Mouse (Mus musculus) ES-E14 (cell line): ENCODE results near the gene 4930402H24Rik. TPM values are rescaled to one million over a fixed set of nuclear protein-coding genes. Genes with fewer than 3 reads are reported as not detected.
A peak's percentile ranks its signal among the peaks of the same experiment; 100 is the strongest.

Source experiments
- DNase-seq: peaks from one replicate; pipeline ENCODE4 v3.0.0-alpha.2; 2013; ENCODE audit warnings: low read depth, low spot score
- H3K27ac ChIP-seq: 2 replicates; pipeline ENCODE4 v1.5.1; 2012; ENCODE audit warnings: low read depth, mild to moderate bottlenecking, low read length, moderate library complexity, mixed read lengths; ENCODE audit not compliant: poor library complexity, insufficient read depth, severe bottlenecking
- H3K36me3 ChIP-seq: 2 replicates; pipeline ENCODE4 v1.6.1; 2012; ENCODE audit warnings: mild to moderate bottlenecking, low read length, moderate library complexity, mixed read lengths; ENCODE audit not compliant: control insufficient read depth, poor library complexity, insufficient read depth, severe bottlenecking
- H3K4me1 ChIP-seq, 2 experiments: fragments of 150-350 bp in 1 of 2; sonication (generic) in 1 of 2; 2 replicates each; pipeline ENCODE4 v1.6.1; 2012; ENCODE audit warnings: low read length in 2 of 2, mild to moderate bottlenecking in 1 of 2, mixed read lengths in 1 of 2; ENCODE audit not compliant: control insufficient read depth in 2 of 2, insufficient read depth in 2 of 2, poor library complexity in 1 of 2
- H3K4me3 ChIP-seq, 2 experiments: fragments of 150-350 bp in 1 of 2; sonication (generic) in 1 of 2; 2 replicates each; pipeline ENCODE4 v1.5.1; 2012; ENCODE audit warnings: low read length in 2 of 2, low read depth in 1 of 2, mild to moderate bottlenecking in 1 of 2, mixed read lengths in 1 of 2; ENCODE audit not compliant: insufficient read depth in 1 of 2, poor library complexity in 1 of 2, severe bottlenecking in 1 of 2
- H3K9ac ChIP-seq: 2 replicates; pipeline ENCODE4 v1.6.1; 2012; ENCODE audit warnings: low read depth, mild to moderate bottlenecking, low read length, mixed read lengths; ENCODE audit not compliant: poor library complexity, insufficient read depth, severe bottlenecking
- H3K9me3 ChIP-seq: fragments of 150-350 bp; sonication (generic); 2 replicates; pipeline ENCODE4 v1.6.1; 2012; ENCODE audit warnings: low read depth, mild to moderate bottlenecking, low read length; ENCODE audit not compliant: control insufficient read depth, insufficient read depth
- CHD2 ChIP-seq: IDR thresholded peaks from 2 replicates; pipeline ENCODE4 v1.6.1; 2014; ENCODE audit warnings: mild to moderate bottlenecking, low read depth, low read length, inconsistent platforms
- HCFC1 ChIP-seq: IDR thresholded peaks from 2 replicates; pipeline ENCODE4 v1.6.1; 2012; ENCODE audit warnings: low read length, inconsistent platforms, borderline replicate concordance; ENCODE audit not compliant: insufficient read depth
- MAFK ChIP-seq: IDR thresholded peaks from 2 replicates; pipeline ENCODE4 v1.6.1; 2014; ENCODE audit warnings: mild to moderate bottlenecking, low read depth, low read length, inconsistent platforms; ENCODE audit not compliant: insufficient read depth
- ZC3H11A ChIP-seq: IDR thresholded peaks from 2 replicates; pipeline ENCODE4 v1.6.1; 2012; ENCODE audit warnings: low read depth, mild to moderate bottlenecking, inconsistent platforms, low read length, borderline replicate concordance
- ZNF384 ChIP-seq: IDR thresholded peaks from 2 replicates; pipeline ENCODE4 v1.6.1; 2012; ENCODE audit warnings: low read depth, low read length, inconsistent platforms
- in situ Hi-C, 2 experiments: fragments of 600-800 bp; cut with MboI; formaldehyde crosslinking; loops; one replicate each; pipeline ENCODE4 v1.15.1; 2025; ENCODE audit warnings: low sequenced_read_pairs in 2 of 2, inconsistent platforms in 1 of 2; ENCODE audit not compliant: unreplicated experiment in 2 of 2
- total RNA-seq: library from RNA; depleted of rRNA; stranded (reverse); fragments of 300-350 nt; gene quantifications from 2 replicates; pipeline ENCODE4 v1.2.3, GENCODE M21; 2012

4930402H24Rik gene
- total RNA-seq, 1 experiment = 11.9 TPM

DNA sequence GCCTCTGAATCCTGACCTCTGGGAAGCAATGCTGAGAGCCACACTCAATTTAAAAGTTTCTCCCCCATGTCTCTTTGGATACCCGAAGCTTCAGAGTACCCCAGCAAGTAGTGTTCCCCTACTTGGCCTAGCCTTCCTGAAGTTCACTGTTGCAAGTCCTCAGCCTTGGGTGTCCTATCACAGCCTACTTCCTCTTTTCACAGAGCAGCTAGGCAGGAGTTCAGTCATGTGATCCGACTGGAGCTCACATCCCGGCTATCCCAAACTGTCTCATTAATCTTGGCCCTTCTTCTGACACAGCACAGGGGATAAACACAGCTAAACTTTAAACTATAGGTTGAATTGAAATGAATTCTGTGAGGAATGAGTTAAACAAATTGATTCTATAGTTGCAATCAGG lies 121.3 kb downstream of the 4930402H24Rik start:
- Histone ChIP-seq H3K4me1 (no peaks in the 10 kb centered on the region), H3K27ac (no peak overlapping the region), H3K9ac (no peak overlapping the region), H3K4me3 (no peak overlapping the region), H3K36me3 (no peaks in the 10 kb centered on the region), H3K9me3 (no peaks in the 10 kb centered on the region)
- TF ChIP-seq ZC3H11A (no peak), MAFK (no peak), CHD2 (no peak), ZNF384 (no peak), HCFC1 (no peak)
- DNase-seq = no peak
- in situ Hi-C loops = no loop called here

DNA sequence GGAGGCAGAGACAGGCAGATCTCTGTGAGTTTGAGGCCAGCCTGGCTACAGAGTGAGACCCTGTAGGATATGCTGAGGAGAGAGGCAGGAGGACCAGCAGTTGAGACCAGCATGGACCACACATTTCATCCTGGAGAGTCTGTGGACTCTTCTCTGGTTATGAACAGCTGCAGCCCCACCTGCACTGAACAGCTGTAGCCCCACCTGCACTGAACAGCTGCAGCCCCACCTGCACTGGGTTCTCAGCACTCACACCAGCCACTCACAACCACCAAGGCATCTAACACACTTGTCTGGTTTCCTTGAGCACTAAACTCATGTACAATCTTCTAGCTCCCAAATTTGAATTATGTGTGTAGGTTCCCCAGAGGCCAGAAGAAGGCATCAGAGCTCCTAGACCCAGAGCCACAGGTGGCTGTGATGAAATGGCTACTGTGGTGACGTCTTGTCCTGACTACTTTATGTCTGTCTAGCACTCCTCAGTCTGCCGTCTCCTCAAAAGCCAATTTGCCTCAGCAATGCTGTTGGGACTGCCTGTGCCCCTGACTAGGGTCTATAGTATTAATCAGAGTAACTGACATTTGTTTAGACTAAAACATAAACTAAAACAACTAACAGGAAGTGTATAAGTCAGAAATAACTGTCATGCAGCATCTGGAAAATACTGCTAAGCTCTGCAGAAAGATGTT lies 125.4 kb downstream of the 4930402H24Rik start:
- H3K36me3 ChIP-seq = no peaks in the 10 kb centered on the region
- DNase-seq = no peak
- no peaks in the 10 kb centered on the region for H3K9me3 ChIP-seq
- TF ChIP-seq CHD2 (no peak), MAFK (no peak), ZC3H11A (no peak), ZNF384 (no peak), HCFC1 (no peak)
- in situ Hi-C loops = no loop called here
- H3K4me1 ChIP-seq = no peaks in the 10 kb centered on the region
- no peak overlapping the region for H3K4me3 ChIP-seq
- no peak overlapping the region for H3K9ac ChIP-seq
- H3K27ac ChIP-seq = no peak overlapping the region

DNA sequence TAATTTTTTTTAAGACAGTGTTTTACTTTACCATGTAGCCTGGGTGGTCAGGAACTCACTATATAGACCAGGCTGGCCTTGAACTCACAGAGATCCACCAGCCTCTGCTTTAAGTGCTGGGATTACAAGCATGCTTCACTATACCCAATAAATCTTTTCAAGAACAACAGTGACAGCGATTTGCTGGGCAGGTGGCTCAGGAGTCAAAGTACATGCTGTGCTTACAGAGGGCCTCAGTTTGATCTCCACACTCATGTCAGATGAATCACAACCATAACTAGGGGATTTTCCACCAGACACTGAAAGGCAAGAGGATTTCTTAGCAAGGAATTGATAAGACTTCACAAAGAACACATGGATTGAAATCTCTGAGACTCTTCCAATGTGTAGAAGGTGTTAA lies 126.3 kb downstream of the 4930402H24Rik start:
- no peak for DNase-seq
- Histone ChIP-seq H3K9me3 (no peaks in the 10 kb centered on the region), H3K4me3 (no peak overlapping the region), H3K36me3 (no peaks in the 10 kb centered on the region), H3K4me1 (no peaks in the 10 kb centered on the region), H3K9ac (no peak overlapping the region), H3K27ac (no peak overlapping the region)
- TF ChIP-seq ZNF384 = no peak
- TF ChIP-seq ZC3H11A = no peak
- TF ChIP-seq MAFK = no peak
- TF ChIP-seq HCFC1 = no peak
- TF ChIP-seq CHD2 = no peak
- in situ Hi-C loops = no loop called here

DNA sequence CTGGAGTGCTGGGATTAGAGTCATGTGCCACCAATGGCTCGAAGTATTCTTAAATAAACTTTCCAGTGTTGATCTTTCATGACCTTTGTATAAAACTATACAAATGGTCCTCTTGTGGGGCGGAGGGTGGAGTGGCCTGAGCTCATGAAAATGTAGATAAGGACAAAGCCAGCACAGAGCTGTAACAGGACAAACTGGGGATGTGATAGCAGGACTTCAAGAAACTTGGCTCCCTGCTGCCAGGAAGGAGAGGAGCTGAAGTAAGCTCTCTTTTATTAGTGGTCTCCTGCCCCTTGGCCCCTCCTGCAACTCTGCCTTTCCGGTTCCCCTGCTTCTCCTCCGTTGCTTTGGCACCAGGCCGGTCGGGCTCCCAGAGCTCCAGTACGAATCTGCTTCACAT lies 129.6 kb downstream of the 4930402H24Rik start:
- H3K9me3 ChIP-seq = no peaks in the 10 kb centered on the region
- H3K9ac ChIP-seq = no peak overlapping the region
- no peaks in the 10 kb centered on the region for H3K4me1 ChIP-seq
- in situ Hi-C loops = no loop called here
- DNase-seq = no peak
- H3K27ac ChIP-seq = no peak overlapping the region
- H3K36me3 ChIP-seq = no peaks in the 10 kb centered on the region
- no peak overlapping the region for H3K4me3 ChIP-seq
- TF ChIP-seq ZC3H11A = no peak
- no peak for TF ChIP-seq ZNF384
- no peak for TF ChIP-seq MAFK
- TF ChIP-seq HCFC1 = no peak
- TF ChIP-seq CHD2 = no peak

DNA sequence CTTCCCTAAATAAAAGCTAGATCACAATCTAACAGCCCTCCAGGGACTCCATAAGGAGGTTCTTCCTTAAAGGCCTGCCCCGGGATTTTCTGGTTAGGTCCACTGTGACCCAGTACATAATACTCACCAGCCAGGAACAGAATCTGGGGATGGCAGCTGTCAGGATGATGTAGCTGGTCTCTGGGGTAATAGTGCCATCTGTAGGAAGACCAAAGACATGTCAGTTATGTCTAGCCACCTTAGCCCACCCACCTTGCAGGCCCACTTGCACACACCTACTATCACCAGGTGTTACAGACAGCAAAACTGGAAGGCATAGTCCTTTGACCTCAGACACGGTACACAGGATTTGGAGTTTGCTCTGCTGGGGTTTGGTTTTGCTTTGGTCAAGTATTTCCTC lies 138.7 kb downstream of the 4930402H24Rik start:
- DNase-seq = peak; percentile 15
- in situ Hi-C loops = no loop called here
- Histone ChIP-seq H3K9me3 (no peaks in the 10 kb centered on the region), H3K9ac (no peak overlapping the region), H3K36me3 (peaks cover 4% of the 10 kb centered on the region; the same call in 1 of the 2 replicates), H3K4me3 (no peak overlapping the region), H3K4me1 (no peaks in the 10 kb centered on the region), H3K27ac (no peak overlapping the region)
- TF ChIP-seq CHD2 = no peak
- no peak for TF ChIP-seq MAFK
- no peak; the same call in 1 of the 2 replicates for TF ChIP-seq ZC3H11A
- TF ChIP-seq HCFC1 = no peak
- TF ChIP-seq ZNF384 = no peak
